Mouse (Mus musculus): ENCODE measurements around the gene Nkpd1. TPM values are rescaled to one million over a fixed set of nuclear protein-coding genes. Genes with fewer than 3 reads are reported as not detected.
A peak's percentile ranks its signal among the peaks of the same experiment; 100 is the strongest.
"Not testable (repeated sequence)": the region's sequence is repeated elsewhere in the genome, so short reads cannot be mapped to it uniquely, and the experiment has no call there.

Gene Nkpd1
- total RNA-seq, 2 experiments from 2014 or later = 0.38 to 0.71 TPM

DNA sequence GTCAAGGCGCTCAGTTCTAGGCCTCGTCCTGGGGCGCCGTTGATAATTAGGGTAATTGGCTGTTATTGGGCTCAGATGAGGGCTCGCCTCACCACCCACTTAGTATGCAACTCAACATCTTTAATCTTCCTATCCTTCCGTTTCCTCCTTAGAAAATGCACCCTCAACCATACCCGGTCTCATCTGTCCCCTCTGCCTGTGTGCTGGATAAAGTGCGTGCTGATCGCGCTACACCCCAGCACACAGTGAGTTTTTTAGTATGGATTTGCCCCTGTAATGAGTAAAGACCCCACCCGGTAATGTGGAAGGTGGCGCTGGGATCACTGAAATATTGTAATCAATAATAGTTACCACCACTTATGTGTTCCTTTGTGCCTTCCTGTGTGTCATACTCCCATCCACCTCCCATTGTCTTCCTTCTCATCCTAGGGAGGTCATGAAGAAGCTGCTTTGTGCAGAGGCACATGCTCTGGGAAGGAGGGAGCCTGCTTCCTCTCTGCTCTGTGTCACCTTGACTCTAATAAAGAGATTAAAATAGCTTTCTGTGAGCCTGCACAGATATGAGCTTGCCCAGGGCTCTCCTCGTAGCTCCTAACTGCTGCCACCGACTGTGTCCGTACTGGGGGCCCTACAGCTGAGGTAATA is 8.6 kb upstream of the Nkpd1 start:
- H3K27ac ChIP-seq = peak overlapping the region; percentile 86
- DNase-seq (ENCODE audit: low spot score in 2 of 2) = no peak
- no peak for TF ChIP-seq CTCF (conservative IDR thresholded peaks at IDR 0.05)

GRCm38 (mm10) chr7:19509786-19510185 is 7.9 kb upstream of the Nkpd1 start:
- no peak overlapping the region for H3K27ac ChIP-seq
- no peak for TF ChIP-seq CTCF (conservative IDR thresholded peaks at IDR 0.05)

More for the DNA sequence above, 8.6 kb upstream of the Nkpd1 start:
- peak overlapping the region; percentile 96 for H3K4me3 ChIP-seq

DNA sequence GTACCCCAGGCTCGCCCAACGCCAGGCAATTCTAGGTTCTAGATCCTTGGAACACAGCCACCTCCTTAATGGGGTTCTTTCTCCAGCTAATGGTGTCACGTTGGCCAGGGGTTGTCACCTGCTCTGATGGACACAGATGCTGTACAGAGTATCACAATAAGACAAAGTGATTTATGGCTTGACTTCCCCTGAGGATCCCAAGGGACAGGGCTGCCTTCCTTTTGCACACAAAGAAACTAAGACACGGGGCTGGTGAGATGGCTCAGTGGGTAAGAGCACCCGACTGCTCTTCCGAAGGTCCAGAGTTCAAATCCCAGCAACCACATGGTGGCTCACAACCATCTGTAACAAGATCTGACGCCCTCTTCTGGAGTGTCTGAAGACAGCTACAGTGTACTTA is 5.7 kb upstream of the Nkpd1 start:
- DNase-seq (ENCODE audit: low spot score in 2 of 2); H3K4me3 ChIP-seq; H3K27ac ChIP-seq: not testable (repeated sequence)

More at GRCm38 (mm10) chr7:19509786-19510185, 7.9 kb upstream of the Nkpd1 start:
- no peak overlapping the region; the same call in 1 of the 2 replicates for H3K4me3 ChIP-seq
- no peak for DNase-seq (ENCODE audit: low spot score in 2 of 2)

DNA sequence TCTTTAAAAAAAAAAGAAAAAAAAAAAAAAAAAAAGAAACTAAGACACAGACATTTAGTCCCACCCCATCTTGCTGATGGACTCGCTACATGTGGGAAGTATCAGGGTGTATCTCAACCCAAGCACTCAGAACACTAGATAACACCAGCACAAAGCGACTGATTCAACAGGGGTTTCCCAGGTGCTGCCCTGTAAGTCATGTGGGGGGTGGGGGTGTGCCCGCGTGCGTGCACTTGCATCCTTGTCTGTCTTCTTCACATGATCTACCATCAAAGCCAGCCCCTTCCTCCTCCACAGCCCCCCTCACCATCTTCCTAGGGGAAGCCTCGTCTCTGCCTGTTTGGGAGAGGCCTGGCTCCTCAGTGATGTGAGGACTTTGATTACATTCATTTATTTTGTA is 5.3 kb upstream of the Nkpd1 start:
- DNase-seq (ENCODE audit: low spot score in 2 of 2) = no peak
- TF ChIP-seq CTCF (conservative IDR thresholded peaks at IDR 0.05) = no peak
- Histone ChIP-seq H3K4me3 (no peak overlapping the region), H3K27ac (no peak overlapping the region)

DNA sequence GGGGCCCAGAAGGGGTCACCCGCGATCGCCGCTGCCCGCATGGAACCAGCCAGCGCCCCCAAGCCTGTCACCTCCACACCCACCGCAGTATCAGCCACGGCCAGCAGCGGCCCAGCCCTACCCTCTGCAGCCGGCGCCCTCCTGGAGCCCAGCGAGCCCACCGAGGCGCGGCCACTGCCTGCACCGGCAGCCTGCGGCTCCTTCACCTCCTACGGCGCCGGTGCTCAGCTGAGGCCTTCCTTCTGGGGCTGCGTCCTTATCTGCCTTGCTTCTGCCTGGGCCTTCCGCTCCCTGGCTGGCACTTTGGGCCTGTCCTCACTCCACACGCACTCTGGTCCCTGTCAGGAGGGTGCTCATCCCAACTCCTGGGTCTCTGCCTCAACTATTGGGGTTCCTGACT is 2.4 kb downstream of the Nkpd1 start:
- no peak for DNase-seq (ENCODE audit: low spot score in 2 of 2)
- no peak for TF ChIP-seq CTCF (conservative IDR thresholded peaks at IDR 0.05)
- H3K27ac ChIP-seq = no peak overlapping the region
- no peak overlapping the region for H3K4me3 ChIP-seq

DNA sequence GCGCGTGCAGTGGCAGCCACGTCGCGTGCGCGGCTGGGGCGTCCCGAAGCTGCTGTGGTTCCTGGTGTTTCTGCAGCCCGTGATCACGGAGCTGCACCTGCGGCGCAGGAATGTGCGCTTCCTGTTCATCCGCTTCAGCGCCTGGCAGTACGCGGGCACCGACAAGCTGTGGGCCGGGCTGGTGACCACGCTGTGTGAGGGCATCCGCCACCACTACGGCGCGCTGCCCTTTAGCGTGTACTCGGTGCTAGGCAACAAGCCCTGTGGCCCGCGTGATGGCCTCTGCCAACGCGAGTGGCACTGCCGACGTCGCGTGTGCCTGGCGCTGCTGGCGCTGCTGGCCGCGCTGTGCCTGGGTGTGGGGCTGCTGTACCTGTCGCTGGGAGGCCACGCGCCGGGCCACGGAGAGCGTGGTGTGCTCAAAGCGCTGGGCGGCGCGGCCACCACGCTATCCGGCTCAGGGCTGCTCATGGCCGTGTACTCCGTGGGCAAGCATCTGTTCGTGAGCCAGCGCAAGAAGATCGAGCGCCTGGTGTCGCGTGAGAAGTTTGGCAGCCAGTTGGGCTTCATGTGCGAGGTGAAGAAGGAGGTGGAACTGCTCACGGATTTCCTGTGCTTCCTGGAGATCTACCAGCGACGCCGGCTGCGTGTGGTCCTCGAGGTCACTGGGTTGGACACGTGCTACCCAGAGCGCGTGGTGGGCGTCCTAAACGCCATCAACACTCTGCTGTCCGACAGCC is 5.5 kb downstream of the Nkpd1 start:
- no peak for TF ChIP-seq CTCF (conservative IDR thresholded peaks at IDR 0.05)
- Histone ChIP-seq H3K4me3 (peak overlapping the region; percentile 47), H3K27ac (no peak overlapping the region)
- no peak for DNase-seq (ENCODE audit: low spot score in 2 of 2)

DNA sequence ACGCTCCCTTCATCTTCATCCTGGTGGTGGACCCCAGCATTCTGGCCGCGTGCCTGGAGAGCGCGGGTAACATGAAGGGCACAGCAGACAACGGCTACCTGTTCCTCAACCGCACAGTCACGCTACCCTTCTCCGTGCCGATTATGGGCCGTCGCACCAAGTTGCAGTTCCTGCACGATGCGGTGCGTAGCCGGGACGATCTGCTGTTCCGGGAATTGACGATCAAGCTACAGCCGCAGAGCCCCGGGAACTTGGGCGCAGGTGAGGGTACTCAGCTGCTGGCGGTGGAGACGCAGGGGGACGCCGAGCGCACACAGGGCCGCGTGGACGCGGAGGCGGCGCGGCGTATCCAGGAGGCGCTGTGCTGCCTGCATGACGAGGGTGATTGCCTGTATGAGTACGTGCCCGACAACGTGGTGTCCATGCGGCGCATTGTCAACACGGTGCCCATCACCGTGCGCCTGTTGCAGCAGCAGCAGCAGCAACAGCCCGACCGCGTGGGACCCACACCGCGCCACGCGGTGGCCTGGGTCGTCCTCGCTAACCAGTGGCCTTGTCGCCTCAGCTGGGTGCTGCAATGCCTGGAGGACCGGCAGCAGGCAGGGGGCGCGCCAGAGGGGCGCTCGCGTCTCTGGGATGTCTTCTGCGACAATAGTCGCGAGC is 6.2 kb downstream of the Nkpd1 start:
- Histone ChIP-seq H3K4me3 (peak overlapping the region; percentile 47), H3K27ac (0 out of 2 replicates have a peak overlapping the region, but pooled peaks have one; percentile 29)
- peak; percentile 82 for TF ChIP-seq CTCF (conservative IDR thresholded peaks at IDR 0.05)
- peak; percentile 60 to 67 for DNase-seq (ENCODE audit: low spot score in 2 of 2)

- Histone ChIP-seq H3K4me3 (peak overlapping the region; percentile 47), H3K27ac (0 out of 2 replicates have a peak overlapping the region, but pooled peaks have one; percentile 29)
- no peak for TF ChIP-seq CTCF (conservative IDR thresholded peaks at IDR 0.05)
- DNase-seq (ENCODE audit: low spot score in 2 of 2) = no peak
Observed at GRCm38 (mm10) chr7:19524420-19525104, 6.9 kb downstream of the Nkpd1 start.

DNA sequence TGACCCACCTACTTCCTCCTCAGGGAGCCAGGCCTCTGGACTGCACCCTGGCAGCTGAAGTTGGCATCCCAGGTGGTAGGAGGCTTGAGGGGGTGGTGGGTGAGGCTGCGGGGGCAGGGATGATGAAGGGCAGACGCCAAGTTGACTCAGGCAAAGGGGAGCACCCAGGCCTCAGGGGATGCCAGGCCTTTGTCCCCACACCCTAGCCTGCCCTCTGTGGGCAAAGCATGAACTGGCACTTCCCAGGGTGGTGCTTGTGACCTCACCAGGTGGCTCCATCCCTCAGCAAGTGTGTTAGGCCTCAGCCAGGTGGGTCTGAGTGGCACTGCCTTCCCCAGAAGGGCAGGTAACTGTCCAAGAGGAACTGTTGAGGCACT is 7.5 kb downstream of the Nkpd1 start:
- Histone ChIP-seq H3K4me3 (no peak overlapping the region), H3K27ac (no peak overlapping the region)
- TF ChIP-seq CTCF (conservative IDR thresholded peaks at IDR 0.05) = 0 out of 2 replicates have a peak, but pooled peaks have one; percentile 12
- DNase-seq (ENCODE audit: low spot score in 2 of 2) = no peak

DNA sequence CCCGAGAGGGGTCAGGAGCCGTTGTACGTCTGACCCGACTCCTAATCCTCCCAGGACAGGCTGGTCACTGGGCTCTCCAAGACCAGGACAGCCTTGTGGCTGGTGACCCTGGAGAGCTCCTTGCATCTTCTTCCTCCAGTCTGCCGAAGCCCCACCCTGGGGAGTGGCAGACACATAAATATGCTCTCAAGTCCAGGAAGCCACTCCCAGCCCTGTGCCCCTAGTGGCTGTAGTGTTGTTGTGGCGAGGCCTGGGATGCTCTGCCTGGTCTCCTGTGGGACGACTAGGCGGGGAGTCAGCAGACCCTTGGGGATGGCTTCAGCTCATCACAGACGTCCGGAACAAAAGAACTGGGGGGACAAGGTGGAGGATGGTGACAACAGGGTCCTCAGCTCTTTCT is 13.4 kb downstream of the Nkpd1 start:
- H3K27ac ChIP-seq = no peak overlapping the region
- no peak; the same call in 1 of the 2 replicates for TF ChIP-seq CTCF (conservative IDR thresholded peaks at IDR 0.05)

GRCm38 (mm10) chr7:19532240-19532639 is 14.6 kb downstream of the Nkpd1 start:
- Histone ChIP-seq H3K4me3 (no peak overlapping the region), H3K27ac (no peak overlapping the region)
- TF ChIP-seq CTCF (conservative IDR thresholded peaks at IDR 0.05) = no peak
- DNase-seq (ENCODE audit: low spot score in 2 of 2) = no peak

More for the DNA sequence above, 13.4 kb downstream of the Nkpd1 start:
- no peak overlapping the region for H3K4me3 ChIP-seq
- no peak for DNase-seq (ENCODE audit: low spot score in 2 of 2)

GRCm38 (mm10) chr7:19534676-19535075 is 17.0 kb downstream of the Nkpd1 start:
- Histone ChIP-seq H3K4me3 (no peak overlapping the region), H3K27ac (no peak overlapping the region)
- TF ChIP-seq CTCF (conservative IDR thresholded peaks at IDR 0.05) = no peak
- DNase-seq (ENCODE audit: low spot score in 2 of 2) = no peak

Measured in layer of hippocampus, adult 2 months (tissue).